Mouse (Mus musculus) kidney, postnatal 14 days (tissue): ENCODE data around the gene Creb3l1.

Experiments
- DNase-seq: peaks from one replicate; pipeline ENCODE4 v3.0.0; 2022; ENCODE audit warnings: mixed read lengths

Gene Creb3l1

DNA sequence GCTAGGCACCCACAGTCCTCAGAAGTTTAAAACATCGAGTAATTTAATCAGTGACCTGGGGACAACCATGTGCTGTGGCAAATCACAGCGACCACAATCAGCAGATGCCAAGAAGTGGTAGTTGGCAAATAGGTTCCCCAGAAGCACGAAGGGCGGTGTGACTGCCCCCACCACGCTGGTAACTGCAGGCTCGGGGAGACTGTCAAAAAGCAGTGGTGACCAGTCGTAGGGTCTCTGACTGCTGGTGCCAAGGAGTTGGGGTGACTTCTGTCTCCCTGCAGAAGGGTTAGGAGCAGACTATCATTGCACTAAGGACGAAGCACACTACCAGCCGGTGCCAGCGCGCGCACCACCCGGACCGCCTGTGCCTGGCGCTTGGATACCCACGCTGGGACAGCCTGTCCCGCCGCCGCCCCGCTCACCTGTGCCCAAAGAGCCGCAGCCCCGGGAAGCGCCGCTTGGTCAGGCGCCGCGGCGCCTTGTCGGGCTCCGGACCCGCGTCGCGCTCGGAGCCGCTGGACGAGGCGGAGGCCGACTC, 61.4 kb downstream of the Creb3l1 start:
- DNase-seq: no peak

DNA sequence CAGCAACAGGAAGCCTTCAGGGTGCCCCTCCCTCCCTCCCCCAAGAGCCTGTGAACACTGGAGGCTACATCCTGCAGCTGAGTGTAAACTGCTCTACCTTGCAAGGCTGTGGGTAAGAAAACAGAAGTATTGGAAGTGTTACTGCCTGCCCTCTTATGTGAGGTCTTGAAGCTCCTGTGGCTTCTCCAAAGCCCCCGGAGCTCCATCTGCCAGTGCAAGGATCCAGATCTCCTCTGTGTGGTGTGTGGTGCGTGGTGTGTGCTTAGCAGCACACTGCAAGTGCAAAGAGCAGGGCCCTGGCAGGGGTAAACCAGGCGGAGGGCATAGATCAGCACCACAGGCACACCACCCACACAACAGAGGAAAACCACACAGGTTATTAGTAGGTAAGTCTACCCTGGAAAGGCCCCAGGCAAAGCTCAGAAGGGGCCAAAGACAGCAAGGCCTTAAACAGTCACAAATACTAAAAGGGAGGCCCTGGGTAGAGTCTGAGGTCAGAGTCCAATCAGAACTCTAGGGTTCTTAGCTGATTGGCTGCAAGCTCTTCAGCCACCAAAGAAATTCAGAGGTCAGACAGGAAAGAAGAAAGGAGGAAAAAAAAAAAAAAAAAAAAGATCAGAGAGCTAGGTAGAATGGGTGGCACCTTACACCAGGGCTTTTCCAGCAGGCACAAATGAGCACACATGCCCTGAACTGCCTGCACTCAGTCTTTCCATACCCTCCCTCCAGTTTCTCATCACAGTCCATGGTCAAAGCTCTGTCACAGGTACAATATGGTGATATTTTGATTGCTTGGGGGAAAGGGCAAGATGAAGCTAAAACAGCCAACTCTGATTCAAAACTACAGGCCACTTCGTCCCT, 62.2 kb downstream of the Creb3l1 start:
- no peak for DNase-seq

DNA sequence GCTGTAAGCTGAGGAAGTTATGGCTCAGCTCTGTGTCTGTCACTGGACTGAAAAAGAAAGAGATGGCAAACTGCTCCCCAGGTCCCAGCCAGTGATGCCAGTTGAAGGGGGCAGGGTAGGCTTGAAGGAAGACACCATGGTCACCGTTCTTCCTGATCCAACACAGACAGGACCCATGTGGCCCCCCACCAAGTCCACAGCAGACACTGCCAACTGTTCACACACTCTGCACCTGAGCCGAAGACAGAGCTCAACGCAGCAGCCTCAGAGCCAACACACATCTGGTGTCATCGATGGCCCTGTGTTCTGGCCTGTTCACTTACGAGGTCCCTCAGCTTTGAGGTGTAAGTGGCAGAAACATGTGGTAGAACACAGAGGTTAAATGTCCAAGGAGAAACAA, 63.8 kb downstream of the Creb3l1 start:
- no peak for DNase-seq

DNA sequence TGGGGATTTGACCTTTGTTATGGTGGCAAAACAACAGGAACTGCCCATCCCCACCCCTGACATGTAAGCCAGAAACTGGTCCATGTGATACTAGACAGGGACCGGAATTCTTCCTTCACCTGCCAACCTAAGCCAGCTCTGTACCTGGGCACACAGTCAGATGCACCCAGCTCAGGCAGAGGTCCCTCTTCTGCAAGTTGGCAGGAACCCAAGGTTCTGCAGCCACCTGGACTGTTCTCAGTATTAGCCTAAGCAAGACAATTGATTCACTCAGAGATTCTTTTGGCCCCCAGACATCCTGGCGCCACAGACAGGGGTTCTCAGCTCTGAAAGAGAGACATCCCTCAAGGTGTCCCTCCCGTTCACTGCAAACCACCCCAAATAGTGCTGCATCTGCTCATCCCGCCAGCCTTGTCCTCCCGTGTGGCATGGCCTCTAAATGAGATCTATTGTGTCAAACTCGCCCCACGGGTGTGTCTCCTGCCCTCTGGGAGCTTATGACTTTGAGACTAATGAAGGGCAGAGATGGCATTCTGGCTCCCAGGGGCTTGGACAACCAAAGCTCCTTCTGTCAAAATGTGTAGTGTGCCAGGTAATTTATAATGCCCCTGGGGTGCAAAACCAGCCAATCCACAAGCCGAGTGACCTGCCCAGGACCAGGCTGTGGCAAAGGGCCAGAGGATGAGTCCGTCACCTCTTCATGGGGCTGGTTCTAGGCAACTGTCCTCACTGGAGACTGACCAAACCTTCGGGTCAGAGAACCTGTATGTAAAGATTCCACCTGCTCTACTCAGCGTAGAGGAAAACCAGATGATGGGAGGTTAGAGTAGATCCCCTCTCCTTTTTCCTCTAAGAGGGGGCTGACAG, 64.5 kb downstream of the Creb3l1 start:
- DNase-seq: no peak

DNA sequence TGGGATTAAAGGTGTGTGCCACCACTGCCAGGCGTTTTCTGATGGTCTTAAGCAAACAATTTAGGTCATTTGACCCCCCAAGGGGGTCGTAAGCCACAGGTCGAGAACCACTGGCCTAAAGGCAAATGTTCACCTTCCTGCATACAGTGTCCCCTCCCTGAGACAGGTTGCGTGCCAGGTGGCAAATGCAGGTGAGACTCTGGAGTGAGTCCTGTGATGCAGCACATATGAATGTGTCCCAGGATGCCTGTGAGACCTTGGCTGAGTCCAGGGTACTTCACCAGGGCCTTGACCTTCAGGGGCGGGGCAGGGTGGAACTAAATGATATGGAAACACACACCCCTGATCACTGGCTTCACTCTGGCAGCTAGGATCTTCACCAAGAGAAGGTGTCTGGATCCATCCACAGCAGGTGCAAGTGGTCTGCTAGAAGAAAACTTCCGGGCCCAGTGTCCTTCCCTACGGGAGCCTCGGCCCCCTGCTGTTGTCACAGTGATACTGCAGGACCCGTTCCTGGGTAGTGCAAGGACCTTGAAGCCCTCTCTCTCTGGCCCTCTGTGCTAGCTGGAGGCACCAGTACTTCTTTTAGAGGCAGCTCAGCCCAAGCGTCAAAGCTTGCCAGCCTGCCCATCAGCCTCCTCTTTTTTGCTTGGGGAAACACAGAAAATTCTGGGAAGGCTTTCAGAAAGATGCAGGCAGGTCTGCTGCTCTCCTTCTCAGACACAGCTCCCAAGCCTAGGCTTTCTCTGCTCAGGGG, 65.4 kb downstream of the Creb3l1 start:
- peak; percentile 73 for DNase-seq

DNA sequence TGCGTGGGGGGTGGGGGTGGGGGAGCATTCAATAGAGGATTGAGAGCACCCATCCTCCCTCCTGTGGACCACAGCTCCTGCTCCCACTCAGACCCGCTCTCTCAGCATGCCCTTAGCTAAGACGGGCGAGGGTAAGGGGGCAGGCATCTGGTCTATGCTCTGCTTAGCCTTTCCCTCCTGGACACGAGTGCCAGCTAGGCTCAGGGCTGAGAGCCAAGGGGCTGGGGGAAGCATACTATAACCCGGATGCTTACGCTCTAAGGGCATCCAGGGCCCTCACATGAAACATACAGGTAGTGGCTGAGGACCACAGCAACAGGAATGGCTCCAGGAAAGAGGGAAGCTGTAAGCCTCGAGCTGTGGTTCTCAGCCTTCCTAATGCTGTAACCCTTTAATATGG, 66.3 kb downstream of the Creb3l1 start:
- DNase-seq: no peak

DNA sequence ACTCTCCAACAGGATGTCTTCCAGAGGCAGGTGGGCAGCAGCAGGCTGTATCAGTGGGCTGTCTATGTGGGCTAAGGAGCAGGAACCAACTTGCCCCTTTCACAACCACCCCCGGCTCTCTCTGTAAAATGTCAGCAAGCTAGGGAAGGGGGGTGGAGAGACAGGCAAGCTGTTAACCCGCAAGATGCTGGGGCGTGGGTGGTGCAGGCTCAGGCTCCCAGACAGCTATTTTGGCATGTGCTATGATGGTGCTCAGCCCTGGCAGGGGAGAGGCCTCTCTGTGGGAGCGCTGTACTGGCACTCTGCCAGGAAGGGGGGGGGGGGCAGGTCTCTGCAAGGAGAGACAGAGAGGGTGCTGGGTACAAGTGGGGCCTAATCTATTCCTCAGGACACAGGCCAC, 67.2 kb downstream of the Creb3l1 start:
- no peak for DNase-seq

DNA sequence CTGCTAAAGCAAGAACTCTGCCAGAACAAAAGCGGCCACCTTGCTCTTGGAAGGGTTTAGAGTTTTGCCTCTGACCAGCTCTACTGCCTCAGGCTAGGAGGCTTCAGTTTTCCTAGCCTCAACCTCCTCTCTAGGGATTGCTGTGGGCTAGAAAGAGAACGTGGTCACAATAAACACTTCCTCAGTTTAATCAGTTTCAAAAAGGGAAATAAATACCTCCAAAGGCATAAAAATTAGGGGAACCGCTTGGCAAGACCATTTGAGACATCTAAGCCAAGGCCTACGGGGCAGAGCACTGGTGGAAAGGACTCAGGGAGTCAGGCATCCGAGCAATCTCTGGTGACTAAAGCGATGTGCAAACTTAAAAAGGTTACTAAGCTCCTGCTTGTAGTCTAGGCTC, 68.4 kb downstream of the Creb3l1 start:
- no peak for DNase-seq

DNA sequence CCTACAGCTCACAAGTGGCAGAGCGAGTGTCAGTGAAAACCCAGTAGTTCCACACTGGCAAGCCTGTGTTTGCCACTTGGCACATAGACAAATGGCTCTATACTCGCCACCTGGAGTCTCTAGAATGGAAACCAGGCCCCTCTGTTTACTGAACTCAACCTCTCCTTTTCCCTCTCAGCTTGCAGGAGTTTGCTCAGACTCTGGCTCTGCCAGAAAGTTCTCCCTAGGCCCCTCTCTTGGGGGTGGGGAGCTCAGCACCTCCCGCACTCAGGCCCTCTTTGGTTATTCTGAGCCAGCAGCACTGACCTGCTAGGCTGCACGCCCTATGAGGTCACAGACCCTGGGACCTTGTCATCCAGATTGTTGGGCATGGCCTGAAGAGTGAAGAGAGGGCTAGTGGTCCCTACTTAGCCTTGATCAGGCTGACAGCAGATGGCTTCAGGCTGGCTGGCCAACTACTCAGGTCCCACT, 69.1 kb downstream of the Creb3l1 start:
- no peak for DNase-seq

DNA sequence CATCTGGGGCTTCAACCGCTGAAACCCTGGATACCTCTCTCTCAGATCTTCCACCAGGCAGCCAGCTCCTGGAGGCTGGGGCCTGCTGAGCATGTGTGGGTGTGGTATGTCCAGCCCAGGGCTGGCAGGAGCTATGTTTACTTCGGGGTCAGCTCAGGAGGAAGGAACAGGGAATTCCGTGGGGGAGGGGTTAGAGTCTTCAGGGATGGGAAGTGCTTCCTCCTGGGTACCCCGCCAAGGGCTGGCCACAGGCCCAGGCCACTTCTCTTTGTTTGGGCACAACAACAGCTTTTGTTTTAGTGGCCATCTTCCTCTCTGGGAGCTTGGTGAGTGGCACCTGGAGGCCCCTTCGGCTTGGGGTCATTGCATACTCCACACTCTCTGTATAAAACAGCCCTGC, 70.5 kb downstream of the Creb3l1 start:
- DNase-seq: peak; percentile 89

DNA sequence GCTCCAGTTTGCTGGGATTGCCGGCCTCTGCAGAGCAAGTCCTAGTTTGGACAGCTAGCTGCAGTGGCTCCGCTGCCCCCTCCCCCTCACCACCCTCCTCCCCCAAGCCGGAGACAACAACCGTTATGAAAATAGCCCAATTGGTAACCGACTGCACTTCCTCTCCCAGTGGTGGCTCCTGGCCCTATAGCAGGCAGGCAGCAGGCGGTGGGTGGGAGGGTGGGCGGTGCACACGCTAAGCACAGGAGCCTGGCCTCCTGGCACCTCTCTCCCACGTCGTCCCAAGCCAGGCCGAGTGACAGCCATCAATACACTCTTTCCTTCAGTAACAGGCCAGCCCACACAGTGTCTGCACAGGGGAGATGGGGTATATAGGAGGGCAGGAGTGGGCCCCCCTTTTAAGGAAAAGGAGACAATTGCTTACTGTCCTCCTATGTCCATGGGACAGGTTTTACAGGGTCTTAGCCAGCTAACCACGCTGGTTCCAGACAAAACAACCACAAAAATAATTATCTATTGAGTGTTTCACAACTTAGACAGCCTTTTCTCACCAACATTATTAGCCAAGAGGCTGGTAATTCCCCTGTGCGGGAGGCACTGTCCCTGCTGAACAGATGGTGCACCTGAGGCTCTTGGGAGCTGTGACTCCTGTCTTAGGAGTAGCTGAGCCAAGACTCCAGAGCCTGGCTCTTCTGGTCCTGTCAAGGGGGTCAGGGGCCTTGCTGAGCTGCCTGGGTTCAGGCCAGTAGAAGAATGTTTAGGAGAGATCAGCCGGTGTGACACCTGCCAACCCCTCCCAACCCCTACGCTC, 73.8 kb downstream of the Creb3l1 start:
- peak; percentile 67 for DNase-seq

DNA sequence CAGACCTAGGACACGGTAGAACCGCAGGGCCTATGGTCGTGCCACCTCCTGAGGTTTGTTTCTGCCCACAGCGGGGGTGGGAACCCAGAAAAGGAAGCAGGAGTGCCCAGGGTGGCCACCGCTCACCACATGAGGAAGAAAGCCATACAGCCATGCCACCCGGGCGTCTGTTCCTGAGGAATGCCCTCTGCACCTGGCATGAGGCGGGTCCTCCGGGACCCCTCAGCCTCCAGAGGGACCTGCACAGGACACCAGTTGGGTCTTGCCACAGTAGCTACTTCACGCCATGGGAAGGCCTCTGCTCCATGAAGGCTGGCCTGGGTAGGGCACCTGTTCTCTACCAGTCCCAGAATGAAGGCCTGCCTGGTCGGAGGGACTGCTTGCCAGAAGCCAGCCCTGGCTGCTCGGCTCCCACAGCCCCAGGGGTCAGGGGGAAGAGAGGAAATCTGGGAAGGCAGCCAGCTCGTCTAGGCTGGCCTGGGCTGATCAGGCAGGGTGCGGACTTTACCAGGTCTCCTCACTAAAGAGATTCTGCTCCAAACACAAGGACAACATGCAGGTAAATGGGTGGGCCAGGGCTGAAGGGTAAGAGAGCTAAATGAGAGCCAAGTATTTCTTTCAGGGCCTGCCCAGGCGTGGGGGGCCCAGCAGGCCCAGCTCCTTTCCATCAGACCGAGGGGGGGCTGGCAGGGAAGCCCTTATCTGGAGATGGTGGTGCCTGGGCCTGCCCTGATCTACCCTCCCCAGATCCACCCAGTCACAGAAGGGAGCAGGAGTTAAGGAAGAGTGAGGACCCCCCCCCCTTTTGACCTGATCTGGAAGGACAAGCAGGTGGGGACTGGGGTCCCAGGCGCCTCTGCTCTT, 74.7 kb downstream of the Creb3l1 start:
- peak; percentile 89 for DNase-seq

- DNase-seq: no peak
Measured at GRCm38 (mm10) chr2:91948792-91949241, 75.5 kb downstream of the Creb3l1 start.

DNA sequence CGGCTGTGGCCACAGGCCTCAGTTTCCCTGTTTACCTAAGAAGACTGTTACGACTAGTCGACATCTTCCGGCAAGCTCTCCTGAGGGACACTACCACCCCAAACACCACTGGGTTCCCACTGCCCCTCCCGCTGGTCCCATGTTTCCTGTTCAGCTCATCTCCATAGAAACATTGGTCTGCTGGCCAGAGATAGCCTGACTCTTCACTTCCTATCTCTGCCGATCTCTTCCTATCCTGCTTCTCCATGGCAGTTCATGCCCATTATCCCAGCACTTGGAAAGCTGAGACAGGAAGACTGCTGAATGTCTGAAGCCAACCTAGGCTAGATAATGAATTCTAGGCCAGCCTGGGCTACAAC, 76.2 kb downstream of the Creb3l1 start:
- DNase-seq: peak; percentile 51

DNA sequence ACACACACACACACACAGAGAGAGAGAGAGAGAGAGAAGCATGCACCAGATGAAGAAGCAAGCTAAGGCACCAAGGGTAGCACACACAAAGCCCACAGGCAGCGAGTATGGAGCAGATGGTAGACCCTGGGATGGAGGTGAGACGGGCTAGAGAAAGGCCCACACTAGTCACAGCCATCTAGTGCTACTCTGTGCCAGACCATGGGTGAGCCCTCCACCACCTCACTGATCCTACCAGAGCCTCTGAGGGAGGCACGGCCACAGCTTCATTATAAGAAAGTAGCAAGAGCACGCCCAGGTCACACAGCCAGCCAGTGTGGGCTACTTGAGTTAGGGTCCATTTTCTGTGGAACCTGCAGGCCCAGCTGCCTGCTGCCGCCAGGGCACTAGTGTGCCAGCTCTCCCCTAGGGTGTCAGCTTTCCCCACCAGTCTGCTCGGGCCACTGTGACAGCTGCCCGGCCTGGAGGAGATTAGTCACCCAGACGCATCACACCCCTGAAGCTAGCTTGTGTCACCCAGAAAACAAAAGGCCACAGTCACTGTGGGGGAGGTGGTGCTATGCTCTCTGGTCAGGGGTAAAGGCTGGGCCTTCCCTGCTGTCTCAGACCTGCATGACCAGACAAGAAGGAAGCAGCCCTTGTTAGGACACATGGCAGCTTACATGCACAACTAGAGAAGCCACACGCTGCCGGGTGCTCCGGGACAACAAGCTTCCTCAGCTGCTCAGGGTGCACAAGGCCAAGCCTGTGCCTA, 76.7 kb downstream of the Creb3l1 start:
- no peak for DNase-seq

- DNase-seq: peak; percentile 47
Measured at GRCm38 (mm10) chr2:91946836-91947235, 77.5 kb downstream of the Creb3l1 start.

DNA sequence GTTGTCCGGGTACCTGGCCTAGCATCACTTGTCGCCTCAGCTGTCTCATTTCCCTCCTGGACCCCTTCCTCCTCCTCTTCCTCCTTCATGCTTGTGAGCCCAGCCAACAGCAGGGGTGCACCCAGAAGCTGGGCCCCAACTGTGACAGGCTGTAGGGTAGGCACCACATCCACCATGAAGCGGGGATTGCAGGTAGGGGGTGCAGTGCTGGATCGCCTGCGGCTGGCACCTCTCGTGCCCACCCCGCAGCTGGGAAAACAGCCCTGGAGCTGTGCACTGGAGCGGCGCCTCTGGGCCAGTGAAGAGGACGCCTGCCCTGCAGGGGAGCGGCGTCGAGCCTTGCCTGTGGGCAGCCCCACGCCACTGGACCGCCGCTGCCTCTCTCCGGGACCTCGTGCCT, 78.8 kb downstream of the Creb3l1 start, which contains the start of gene Gm9821:
Gene Gm9821, plus strand, starts transcription at position 221 of the 400 bp plus-strand sequence.
- DNase-seq: no peak

GRCm38 (mm10) chr2:91944170-91944950, 79.9 kb downstream of the Creb3l1 start:
- DNase-seq: peak; percentile 80

- no peak for DNase-seq
Measured at GRCm38 (mm10) chr2:91942356-91942755, 81.9 kb downstream of the Creb3l1 start.
